Mouse (Mus musculus): ENCODE data around the gene Lrrc3b. TPM values are rescaled to one million over a fixed set of nuclear protein-coding genes. Genes with fewer than 3 reads are reported as not detected.

Gene Lrrc3b
- polyA plus RNA-seq, 1 experiment from 2014 or later = 6.4 TPM

DNA sequence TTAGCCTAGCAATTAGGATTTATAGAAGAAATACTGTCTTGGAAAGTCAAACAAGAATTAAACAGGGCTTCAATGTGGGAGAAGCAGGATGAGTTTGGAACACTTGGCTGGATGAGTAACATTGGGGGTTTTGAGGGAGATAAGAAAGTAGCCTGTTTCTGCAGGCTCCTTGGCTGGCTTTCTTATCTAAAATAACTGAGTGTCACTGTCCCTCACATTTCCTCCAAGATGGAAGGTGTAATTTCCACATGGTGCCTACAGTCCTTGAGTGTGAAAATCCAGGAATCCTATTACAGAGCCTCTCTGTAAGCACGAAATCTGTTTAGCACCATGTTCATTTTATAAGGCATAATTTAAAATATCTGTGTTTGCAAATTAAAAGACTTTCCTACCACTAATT is 112.9 kb downstream of the Lrrc3b start:
- Histone ChIP-seq H3K27ac (no peak overlapping the region), H3K27me3 (no peaks in the 10 kb centered on the region), H3K4me1 (replicated peaks) (no peaks in the 10 kb centered on the region), H3K9ac (replicated peaks) (no peak overlapping the region), H3K4me3 (replicated peaks) (no peak overlapping the region), H3K4me2 (replicated peaks) (no peak overlapping the region), H3K9me3 (no peaks in the 10 kb centered on the region), H3K36me3 (no peaks in the 10 kb centered on the region)
- WGBS = 90% methylated on average over 1 of the region's 1 CpGs
- ATAC-seq = no peak

DNA sequence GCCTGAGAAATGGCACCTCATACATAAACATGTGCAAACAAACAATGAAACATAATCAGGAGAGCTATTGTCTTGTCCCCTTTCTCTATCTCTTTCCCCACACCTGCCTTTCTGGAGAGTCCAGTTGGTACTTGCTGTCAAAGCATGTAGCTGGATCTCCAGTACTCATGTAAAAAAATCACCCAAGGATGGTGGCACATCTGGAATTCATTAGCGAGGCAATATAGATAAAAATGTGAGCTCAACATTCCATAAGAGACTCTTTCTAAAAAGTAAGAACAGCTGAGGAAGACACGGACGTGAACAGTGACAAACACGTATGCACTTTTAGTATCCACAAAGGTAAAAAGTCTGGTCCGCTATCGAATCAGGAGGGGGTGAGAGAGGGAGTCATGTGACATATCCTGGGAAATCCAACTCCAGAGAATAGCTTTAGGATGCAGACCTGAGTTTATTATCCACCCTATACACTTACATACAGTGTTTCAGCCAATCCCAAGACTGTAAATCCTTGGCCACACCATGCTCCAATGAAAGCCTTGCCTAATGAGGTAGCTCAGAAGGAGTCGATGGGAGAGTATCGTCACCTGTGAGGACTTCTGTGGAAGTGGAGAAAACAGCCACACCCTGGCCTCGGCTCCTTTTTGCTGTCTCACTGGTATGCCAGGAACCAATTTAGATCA is 116.2 kb downstream of the Lrrc3b start:
- no peaks in the 10 kb centered on the region for H3K9me3 ChIP-seq
- H3K27ac ChIP-seq = no peak overlapping the region
- no peaks in the 10 kb centered on the region for H3K4me1 ChIP-seq (replicated peaks)
- no peaks in the 10 kb centered on the region for H3K36me3 ChIP-seq
- no peak overlapping the region for H3K4me3 ChIP-seq (replicated peaks)
- 92% methylated on average over 9 of the region's 9 CpGs for WGBS
- ATAC-seq = no peak
- no peak overlapping the region for H3K9ac ChIP-seq (replicated peaks)
- no peaks in the 10 kb centered on the region for H3K27me3 ChIP-seq
- no peak overlapping the region for H3K4me2 ChIP-seq (replicated peaks)

DNA sequence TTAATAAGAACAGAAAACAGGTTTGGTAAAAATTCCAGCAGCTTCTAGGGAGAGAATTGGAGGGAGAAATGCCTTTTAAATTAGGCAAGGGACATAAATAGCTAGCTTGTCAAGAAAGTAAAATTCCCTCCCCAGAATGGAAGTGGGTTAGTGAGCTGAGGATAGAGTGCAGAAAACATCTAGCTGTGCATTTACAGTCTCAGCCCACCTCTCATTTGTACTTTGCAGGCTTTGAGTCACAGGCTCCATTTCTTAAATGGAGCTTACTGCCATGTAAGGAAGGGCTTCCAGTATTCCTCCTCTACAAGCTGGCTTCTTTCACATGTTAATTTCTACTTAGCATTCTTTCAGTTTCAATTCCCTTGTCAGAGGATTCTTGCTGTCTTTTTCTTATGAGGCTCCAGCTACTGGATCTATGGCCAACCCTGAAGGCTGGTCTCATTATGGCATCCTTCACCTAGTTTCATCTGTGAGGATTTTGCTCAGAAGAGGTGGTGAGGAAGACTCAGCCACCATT is 119.3 kb downstream of the Lrrc3b start:
- H3K36me3 ChIP-seq = no peaks in the 10 kb centered on the region
- H3K4me3 ChIP-seq (replicated peaks) = no peak overlapping the region
- ATAC-seq = no peak
- H3K9me3 ChIP-seq = no peaks in the 10 kb centered on the region
- no peaks in the 10 kb centered on the region for H3K27me3 ChIP-seq
- no peak overlapping the region for H3K9ac ChIP-seq (replicated peaks)
- H3K27ac ChIP-seq = no peak overlapping the region
- no peak overlapping the region for H3K4me2 ChIP-seq (replicated peaks)
- H3K4me1 ChIP-seq (replicated peaks) = no peaks in the 10 kb centered on the region

DNA sequence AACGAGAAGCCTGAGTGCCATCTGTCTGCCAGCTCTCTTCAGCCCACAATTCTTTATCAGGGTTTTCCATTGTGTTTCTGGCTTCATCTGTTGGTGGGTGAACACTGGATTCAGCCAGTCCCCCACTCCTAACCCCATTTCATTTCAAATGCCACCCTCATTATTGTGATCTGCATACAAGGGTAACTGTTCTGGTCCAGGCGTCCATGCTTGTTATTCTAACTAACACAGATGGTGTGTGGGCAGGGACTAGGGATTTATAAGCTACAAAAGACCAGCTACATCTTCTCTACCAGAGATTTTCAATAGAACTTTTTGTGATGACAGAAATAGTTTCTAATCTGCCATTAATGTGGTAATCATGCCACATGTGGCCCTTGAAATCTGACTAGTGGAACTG is 130.2 kb downstream of the Lrrc3b start:
- Histone ChIP-seq H3K9ac (replicated peaks) (no peak overlapping the region), H3K4me2 (replicated peaks) (no peak overlapping the region), H3K27me3 (no peaks in the 10 kb centered on the region), H3K9me3 (no peaks in the 10 kb centered on the region), H3K27ac (no peak overlapping the region), H3K36me3 (no peaks in the 10 kb centered on the region), H3K4me3 (replicated peaks) (no peak overlapping the region), H3K4me1 (replicated peaks) (no peaks in the 10 kb centered on the region)
- ATAC-seq = no peak
- WGBS = 79% methylated on average over 2 of the region's 2 CpGs

Measured in midbrain, embryonic 13.5 days (tissue).